Mouse (Mus musculus): ENCODE measurements at regions not wholly inside any gene's neighbourhood (a gene's known extent, or its start where the extent isn't known, plus 50 kb on each side); places are given as distances from the start of the nearest gene placed in this dataset.

DNA sequence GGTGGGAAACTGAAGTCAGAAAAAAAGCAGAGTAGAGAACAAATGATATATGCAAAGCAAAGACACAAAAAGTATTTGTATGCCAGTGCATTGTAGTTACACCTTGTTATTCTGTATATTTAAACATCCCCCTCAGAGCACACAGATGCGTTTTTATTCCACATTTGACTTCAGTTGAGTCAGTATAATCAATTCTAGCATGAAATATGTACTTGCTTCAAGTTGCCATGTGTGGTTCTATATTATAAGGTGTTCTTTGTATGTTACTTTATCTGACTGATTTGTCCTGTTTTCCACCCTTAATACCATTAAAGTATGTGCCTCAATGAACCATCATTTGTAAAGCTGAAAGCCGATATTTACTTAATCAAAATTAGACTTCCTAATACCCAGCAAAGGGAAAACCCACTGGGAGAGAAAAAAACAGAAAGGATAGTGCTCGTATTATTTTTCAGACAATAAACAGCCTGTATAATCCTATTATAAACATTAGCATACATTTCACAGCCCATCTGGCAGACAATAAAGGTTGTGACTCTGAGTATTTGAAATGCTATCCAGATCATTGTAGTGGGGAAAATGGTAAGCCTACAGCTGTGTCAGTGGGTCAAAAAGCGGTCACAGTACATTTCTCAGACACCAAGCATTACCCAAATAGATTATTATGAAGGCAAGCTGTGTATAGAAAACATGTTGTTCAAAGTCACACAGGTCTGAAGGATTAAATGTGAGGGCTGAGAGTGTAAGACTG, 189.1 kb upstream of the Bmp2 start:
- DNase-seq: no peak
- 63% methylated on average over 4 of the region's 4 CpGs for WGBS
- H3K27me3 ChIP-seq (ENCODE audit: insufficient read depth, low read length): no peaks in the 10 kb centered on the region

GRCm38 (mm10) chr2:133371490-133372215, 180.3 kb upstream of the Bmp2 start:
- Histone ChIP-seq H3K36me3 (ENCODE audit: insufficient read depth) (no peaks in the 10 kb centered on the region), H3K27ac (ENCODE audit: low read depth) (no peak overlapping the region), H3K4me2 (no peak overlapping the region), H3K4me1 (ENCODE audit: insufficient read depth) (no peaks in the 10 kb centered on the region), H3K9me3 (ENCODE audit: low read depth, low read length) (no peaks in the 10 kb centered on the region), H3K27me3 (ENCODE audit: insufficient read depth, low read length) (no peaks in the 10 kb centered on the region), H3K4me3 (ENCODE audit: low read depth, low read length) (no peak overlapping the region), H3K9ac (no peak overlapping the region)
- WGBS: 71% methylated on average over 12 of the region's 12 CpGs
- TF ChIP-seq CTCF (IDR thresholded peaks at IDR 0.05; ENCODE audit: low read depth): no peak
- DNase-seq (peak; percentile 45), ATAC-seq (ENCODE audit: insufficient read depth) (peak; percentile 52; the same call in 1 of the 2 replicates)

More for the DNA sequence above, 189.1 kb upstream of the Bmp2 start:
- Histone ChIP-seq H3K36me3 (ENCODE audit: insufficient read depth) (no peaks in the 10 kb centered on the region), H3K9ac (no peak overlapping the region), H3K4me1 (ENCODE audit: insufficient read depth) (no peaks in the 10 kb centered on the region), H3K9me3 (ENCODE audit: low read depth, low read length) (no peaks in the 10 kb centered on the region), H3K4me3 (ENCODE audit: low read depth, low read length) (no peak overlapping the region), H3K4me2 (no peak overlapping the region), H3K27ac (ENCODE audit: low read depth) (no peak overlapping the region)
- ATAC-seq (ENCODE audit: insufficient read depth): no peak
- no peak for TF ChIP-seq CTCF (IDR thresholded peaks at IDR 0.05; ENCODE audit: low read depth)

DNA sequence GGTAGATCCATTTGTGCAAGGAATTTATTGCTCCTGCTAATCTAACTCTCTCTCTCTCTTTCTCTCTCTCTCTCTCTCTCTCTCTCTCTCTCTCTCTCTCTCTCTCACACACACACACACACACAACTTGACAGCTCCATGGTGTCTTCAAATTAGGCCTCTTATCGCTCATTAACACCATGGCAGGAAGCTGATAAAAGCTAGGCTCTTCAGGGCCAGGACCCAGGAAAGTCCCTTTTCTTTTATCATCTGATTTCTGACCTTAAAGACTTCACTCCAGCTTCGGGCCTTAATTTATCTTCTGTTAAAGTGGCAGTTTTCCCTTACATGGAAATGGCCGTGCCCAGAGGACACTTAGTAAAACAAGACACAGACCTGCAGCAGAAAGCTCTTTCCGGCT, 178.4 kb upstream of the Bmp2 start:
- no peak overlapping the region for H3K4me2 ChIP-seq
- H3K27ac ChIP-seq (ENCODE audit: low read depth): no peak overlapping the region
- H3K27me3 ChIP-seq (ENCODE audit: insufficient read depth, low read length): no peaks in the 10 kb centered on the region
- H3K36me3 ChIP-seq (ENCODE audit: insufficient read depth): no peaks in the 10 kb centered on the region
- H3K9ac ChIP-seq: no peak overlapping the region
- ATAC-seq (ENCODE audit: insufficient read depth): no peak
- DNase-seq: no peak
- no peaks in the 10 kb centered on the region for H3K9me3 ChIP-seq (ENCODE audit: low read depth, low read length)
- no peak overlapping the region for H3K4me3 ChIP-seq (ENCODE audit: low read depth, low read length)
- 28% methylated on average over 4 of the region's 4 CpGs for WGBS
- no peaks in the 10 kb centered on the region for H3K4me1 ChIP-seq (ENCODE audit: insufficient read depth)
- no peak for TF ChIP-seq CTCF (IDR thresholded peaks at IDR 0.05; ENCODE audit: low read depth)

DNA sequence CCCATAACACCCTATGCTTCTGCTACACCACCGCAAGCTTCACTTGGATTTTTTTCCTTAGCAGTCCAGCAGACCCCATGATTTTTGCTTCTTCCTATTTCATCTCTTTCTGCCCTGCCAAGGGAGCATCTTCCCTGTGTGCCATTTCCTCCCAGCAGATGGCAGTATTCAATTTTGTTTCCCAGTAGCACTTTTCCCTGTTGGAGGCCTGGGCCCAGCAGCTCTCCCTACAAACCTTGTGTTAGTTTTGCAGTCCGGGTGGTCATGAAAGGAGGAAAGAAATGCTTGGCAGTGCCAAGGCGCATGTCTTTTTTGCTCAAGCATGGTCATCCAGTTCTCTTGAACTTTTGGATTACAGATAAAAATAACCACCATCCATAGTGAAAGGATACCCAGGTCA, 170.9 kb upstream of the Bmp2 start:
- peak; percentile 64 for DNase-seq
- peak; percentile 57 for TF ChIP-seq CTCF (IDR thresholded peaks at IDR 0.05; ENCODE audit: low read depth)
- no peak overlapping the region for H3K4me2 ChIP-seq
- H3K9me3 ChIP-seq (ENCODE audit: low read depth, low read length): no peaks in the 10 kb centered on the region
- no peaks in the 10 kb centered on the region for H3K36me3 ChIP-seq (ENCODE audit: insufficient read depth)
- WGBS: 55% methylated on average over 3 of the region's 3 CpGs
- H3K9ac ChIP-seq: no peak overlapping the region
- 0 out of 2 replicates have a peak, but pooled peaks have one; percentile 52 for ATAC-seq (ENCODE audit: insufficient read depth)
- no peaks in the 10 kb centered on the region for H3K4me1 ChIP-seq (ENCODE audit: insufficient read depth)
- H3K4me3 ChIP-seq (ENCODE audit: low read depth, low read length): no peak overlapping the region
- H3K27ac ChIP-seq (ENCODE audit: low read depth): no peak overlapping the region
- no peaks in the 10 kb centered on the region for H3K27me3 ChIP-seq (ENCODE audit: insufficient read depth, low read length)

DNA sequence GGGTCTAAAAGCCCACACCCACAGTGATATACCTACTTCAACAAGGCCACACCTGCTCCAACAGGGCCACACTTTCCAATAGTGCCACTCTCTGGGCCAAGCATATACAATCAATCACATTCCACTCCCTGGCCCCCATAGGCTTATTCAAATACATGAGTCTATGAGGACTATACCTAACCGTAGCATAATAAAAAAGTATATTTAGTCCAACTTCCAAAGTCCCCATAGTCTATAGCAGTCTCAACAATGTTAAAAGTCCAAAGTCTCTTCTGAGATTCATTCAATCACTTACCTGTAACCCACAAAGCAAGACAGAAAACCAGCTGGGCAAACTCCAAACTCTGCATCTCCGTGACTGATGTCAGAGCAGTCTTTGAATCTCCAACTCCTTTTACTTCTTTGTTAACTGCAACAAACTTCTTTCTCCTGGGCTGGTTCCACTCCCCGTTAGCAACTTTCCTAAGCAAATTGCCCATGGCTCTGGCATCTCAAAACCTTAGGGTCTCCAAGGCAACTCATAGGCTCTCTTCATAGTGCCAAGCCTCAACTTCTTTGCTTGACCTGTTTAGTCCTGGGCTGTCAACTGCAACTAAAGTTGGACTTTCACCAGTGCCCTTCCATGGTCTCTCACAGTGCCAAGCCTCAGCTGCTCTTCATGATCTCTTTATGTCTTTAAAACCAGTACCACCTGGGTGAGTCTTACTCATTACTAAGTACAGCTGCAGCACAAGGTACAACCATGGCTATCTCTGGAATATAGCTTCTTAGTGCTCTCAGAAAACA, 168.6 kb upstream of the Bmp2 start:
- H3K27me3 ChIP-seq (ENCODE audit: insufficient read depth, low read length): no peaks in the 10 kb centered on the region
- no peak overlapping the region for H3K4me3 ChIP-seq (ENCODE audit: low read depth, low read length)
- no peak overlapping the region for H3K27ac ChIP-seq (ENCODE audit: low read depth)
- DNase-seq (no peak), ATAC-seq (ENCODE audit: insufficient read depth) (no peak)
- no peaks in the 10 kb centered on the region for H3K9me3 ChIP-seq (ENCODE audit: low read depth, low read length)
- 80% methylated on average over 3 of the region's 3 CpGs for WGBS
- no peak for TF ChIP-seq CTCF (IDR thresholded peaks at IDR 0.05; ENCODE audit: low read depth)
- no peaks in the 10 kb centered on the region for H3K4me1 ChIP-seq (ENCODE audit: insufficient read depth)
- no peak overlapping the region for H3K4me2 ChIP-seq
- H3K9ac ChIP-seq: no peak overlapping the region
- no peaks in the 10 kb centered on the region for H3K36me3 ChIP-seq (ENCODE audit: insufficient read depth)

DNA sequence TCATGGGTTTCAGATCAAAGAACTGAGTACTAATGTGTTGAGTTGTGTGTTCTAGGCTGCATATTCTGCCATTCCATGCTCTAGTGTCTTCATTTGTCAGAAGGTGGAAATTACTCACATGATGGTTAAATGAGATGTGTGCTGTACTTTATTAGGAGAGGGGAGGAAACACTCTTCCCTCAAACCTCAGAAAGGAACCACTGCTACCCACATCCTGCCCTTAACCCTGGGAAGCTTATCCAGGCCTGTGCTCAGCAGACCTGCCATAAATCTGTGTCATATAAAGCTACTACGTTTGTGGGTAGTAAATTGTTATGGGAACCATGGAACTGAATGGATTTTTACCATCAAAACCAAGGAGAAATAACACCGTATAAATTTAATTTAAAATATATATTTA, 166.7 kb upstream of the Bmp2 start:
- Histone ChIP-seq H3K27ac (ENCODE audit: low read depth) (no peak overlapping the region), H3K9me3 (ENCODE audit: low read depth, low read length) (no peaks in the 10 kb centered on the region), H3K4me3 (ENCODE audit: low read depth, low read length) (no peak overlapping the region), H3K4me2 (no peak overlapping the region), H3K36me3 (ENCODE audit: insufficient read depth) (no peaks in the 10 kb centered on the region), H3K9ac (no peak overlapping the region), H3K4me1 (ENCODE audit: insufficient read depth) (no peaks in the 10 kb centered on the region), H3K27me3 (ENCODE audit: insufficient read depth, low read length) (no peaks in the 10 kb centered on the region)
- ATAC-seq (ENCODE audit: insufficient read depth) (no peak), DNase-seq (no peak)
- 68% methylated on average over 2 of the region's 2 CpGs for WGBS
- no peak for TF ChIP-seq CTCF (IDR thresholded peaks at IDR 0.05; ENCODE audit: low read depth)

GRCm38 (mm10) chr2:133387349-133387748, 164.6 kb upstream of the Bmp2 start:
- no peak overlapping the region for H3K4me2 ChIP-seq
- no peaks in the 10 kb centered on the region for H3K9me3 ChIP-seq (ENCODE audit: low read depth, low read length)
- H3K4me3 ChIP-seq (ENCODE audit: low read depth, low read length): no peak overlapping the region
- WGBS: 83% methylated on average over 3 of the region's 3 CpGs
- H3K4me1 ChIP-seq (ENCODE audit: insufficient read depth): no peaks in the 10 kb centered on the region
- H3K36me3 ChIP-seq (ENCODE audit: insufficient read depth): no peaks in the 10 kb centered on the region
- no peak overlapping the region for H3K27ac ChIP-seq (ENCODE audit: low read depth)
- H3K27me3 ChIP-seq (ENCODE audit: insufficient read depth, low read length): no peaks in the 10 kb centered on the region
- DNase-seq (no peak), ATAC-seq (ENCODE audit: insufficient read depth) (no peak)
- TF ChIP-seq CTCF (IDR thresholded peaks at IDR 0.05; ENCODE audit: low read depth): no peak
- H3K9ac ChIP-seq: no peak overlapping the region

Measured in lung, embryonic 14.5 days (tissue).